ENCODE assay signal across 12 mouse cellular contexts in the genomic region with DNA sequence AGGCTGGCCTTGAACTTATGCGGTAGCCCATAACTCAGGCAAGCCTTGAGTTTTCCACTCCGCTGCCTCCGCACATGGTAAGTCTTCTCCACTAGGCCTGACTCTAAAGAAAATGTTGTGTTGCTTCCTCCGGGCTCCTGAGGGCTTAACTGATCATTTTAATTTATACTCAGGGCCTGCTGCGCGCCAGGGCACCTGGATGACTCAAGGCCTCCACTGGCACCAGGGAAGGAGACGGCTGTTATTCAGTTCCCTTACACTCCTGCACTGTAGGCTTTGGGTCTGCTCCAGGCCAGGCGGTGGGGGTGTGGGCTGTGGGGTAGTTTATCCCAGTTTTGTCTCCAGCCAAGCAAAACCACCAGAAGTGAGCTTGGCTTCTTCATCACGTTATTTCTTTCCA. TPM values are rescaled to one million over a fixed set of nuclear protein-coding genes. Genes with fewer than 3 reads are reported as not detected.
DNase-seq lines count a peak whose midpoint lies in the region; ATAC-seq lines count a peak whose summit lies in the region.
"Had no signal": no experiment of that assay in that cellular context is flagged by ENCODE, and none has a peak within 500 bp of the region (broad histone marks: within the 10 kb centered on the region; RNA-seq: fewer than 3 reads in every experiment).

No protein-coding gene starts in this region.

- H3K4me2 ChIP-seq in kidney, embryonic 15.5 days: no peak overlapping the region
- H3K4me2 ChIP-seq: embryonic facial prominence, embryonic 12.5 days had no signal

- H3K36me3 ChIP-seq in kidney, embryonic 15.5 days: no peaks in the 10 kb centered on the region
- H3K36me3 ChIP-seq: embryonic facial prominence, embryonic 12.5 days had no signal

- no peak for ATAC-seq in kidney, embryonic 15.5 days (replicated peaks; ENCODE audit: low FRiP score)
- no peak for ATAC-seq in megakaryocyte-erythroid progenitor cell, adult 5-6 weeks (replicated peaks; ENCODE audit: low FRiP score, low TSS enrichment, poor library complexity, severe bottlenecking)
- no peak for ATAC-seq in granulocyte monocyte progenitor cell, adult 5-6 weeks (replicated peaks; ENCODE audit: poor library complexity, severe bottlenecking)
- ATAC-seq: forebrain, postnatal 0 days had no signal

- H3K9ac ChIP-seq in kidney, embryonic 15.5 days: no peak overlapping the region
- H3K9ac ChIP-seq: embryonic facial prominence, embryonic 12.5 days; forebrain, postnatal 0 days had no signal

- peak overlapping the region; percentile 43; the same call in 1 of the 2 replicates for H3K27ac ChIP-seq in kidney, embryonic 15.5 days
- H3K27ac ChIP-seq: embryonic facial prominence, embryonic 12.5 days had no signal

- WGBS in kidney, embryonic 15.5 days: 65% methylated on average over 9 of the region's 9 CpGs

- no peaks in the 10 kb centered on the region for H3K27me3 ChIP-seq in kidney, embryonic 15.5 days
- H3K27me3 ChIP-seq: embryonic facial prominence, embryonic 12.5 days had no signal

- no peaks in the 10 kb centered on the region for H3K9me3 ChIP-seq in kidney, embryonic 15.5 days (replicated peaks)
- H3K9me3 ChIP-seq: embryonic facial prominence, embryonic 12.5 days had no signal

- H3K4me3 ChIP-seq in kidney, embryonic 15.5 days (replicated peaks): no peak overlapping the region
- H3K4me3 ChIP-seq: embryonic facial prominence, embryonic 12.5 days had no signal

- peak; percentile 50 for DNase-seq in ovary, adult 18-20 months (ENCODE audit: low spot score)
- DNase-seq in ovary, postnatal 14 days (ENCODE audit: low spot score): no peak
- peak; percentile 58 for DNase-seq in adrenal gland, postnatal 14 days
- no peak for DNase-seq in urinary bladder, adult 2 months (ENCODE audit: low spot score)
- DNase-seq: cerebellum, adult 9-11 months; forebrain, postnatal 0 days; gastrocnemius, postnatal 10 days; lung, adult 2 months had no signal

- H3K4me1 ChIP-seq in kidney, embryonic 15.5 days: peaks cover 5% of the 10 kb centered on the region

RNA-seq across cellular contexts. Expression of a gene that starts 15.4 kb away (rescaled TPM):
- 47.1 and 52.0 TPM in 2 replicates for total RNA-seq in adrenal gland, postnatal 14 days (2021)
- polyA plus RNA-seq in kidney, embryonic 15.5 days (2015; fragmentation: Nextera tagmentation; extraction: Ambion mirVana): 107 and 118 TPM in 2 replicates
- total RNA-seq in megakaryocyte-erythroid progenitor cell, adult 5-6 weeks (2014; fragmentation: Nextera tagmentation): 26.9 and 27.6 TPM in 2 replicates
- 11.5 and 13.8 TPM in 2 replicates for total RNA-seq in megakaryocyte-erythroid progenitor cell, adult 5-6 weeks (2017)
- polyA plus RNA-seq in urinary bladder, adult 2 months (2012; rRNA removed): 33.4 and 45.1 TPM in 2 replicates
- total RNA-seq in granulocyte monocyte progenitor cell, adult 5-6 weeks (2014; fragmentation: Nextera tagmentation): 22.4 and 33.5 TPM in 2 replicates
- total RNA-seq in granulocyte monocyte progenitor cell, adult 5-6 weeks (2017): 14.7 and 17.5 TPM in 2 replicates

RNA-seq across cellular contexts. Expression of a gene that starts 22.5 kb away (rescaled TPM):
- 1.9 and 2.7 TPM in 2 replicates for total RNA-seq in adrenal gland, postnatal 14 days (2021)
- 3.4 and 3.8 TPM in 2 replicates for polyA plus RNA-seq in kidney, embryonic 15.5 days (2015; fragmentation: Nextera tagmentation; extraction: Ambion mirVana)
- total RNA-seq in megakaryocyte-erythroid progenitor cell, adult 5-6 weeks (2014; fragmentation: Nextera tagmentation): not detected in 2 replicates
- total RNA-seq in megakaryocyte-erythroid progenitor cell, adult 5-6 weeks (2017): not detected in 2 replicates
- 15.1 and 20.6 TPM in 2 replicates for polyA plus RNA-seq in urinary bladder, adult 2 months (2012; rRNA removed)
- total RNA-seq in granulocyte monocyte progenitor cell, adult 5-6 weeks (2014; fragmentation: Nextera tagmentation): 0.81 TPM in 1 of 2 replicates, not detected in the other
- 0.15 TPM in 1 of 2 replicates, not detected in the other for total RNA-seq in granulocyte monocyte progenitor cell, adult 5-6 weeks (2017)

RNA-seq across cellular contexts. Expression of a gene that starts 22.6 kb away (rescaled TPM):
- 16.2 and 18.8 TPM in 2 replicates for total RNA-seq in adrenal gland, postnatal 14 days (2021)
- polyA plus RNA-seq in kidney, embryonic 15.5 days (2015; fragmentation: Nextera tagmentation; extraction: Ambion mirVana): 27.8 and 32.1 TPM in 2 replicates
- not detected in 2 replicates for total RNA-seq in megakaryocyte-erythroid progenitor cell, adult 5-6 weeks (2014; fragmentation: Nextera tagmentation)
- total RNA-seq in megakaryocyte-erythroid progenitor cell, adult 5-6 weeks (2017): 0.89 and 1.1 TPM in 2 replicates
- 4.2 and 4.9 TPM in 2 replicates for polyA plus RNA-seq in urinary bladder, adult 2 months (2012; rRNA removed)
- 1.4 TPM in 1 of 2 replicates, not detected in the other for total RNA-seq in granulocyte monocyte progenitor cell, adult 5-6 weeks (2014; fragmentation: Nextera tagmentation)
- 1.5 and 2.6 TPM in 2 replicates for total RNA-seq in granulocyte monocyte progenitor cell, adult 5-6 weeks (2017)

RNA-seq across cellular contexts. Expression of a gene that starts 37.6 kb away (rescaled TPM):
- 39.0 and 39.9 TPM in 2 replicates for total RNA-seq in adrenal gland, postnatal 14 days (2021)
- 43.1 and 44.0 TPM in 2 replicates for polyA plus RNA-seq in kidney, embryonic 15.5 days (2015; fragmentation: Nextera tagmentation; extraction: Ambion mirVana)
- total RNA-seq in megakaryocyte-erythroid progenitor cell, adult 5-6 weeks (2014; fragmentation: Nextera tagmentation): 37.0 TPM in 2 replicates
- total RNA-seq in megakaryocyte-erythroid progenitor cell, adult 5-6 weeks (2017): 9.5 and 17.6 TPM in 2 replicates
- 35.3 and 43.4 TPM in 2 replicates for polyA plus RNA-seq in urinary bladder, adult 2 months (2012; rRNA removed)
- total RNA-seq in granulocyte monocyte progenitor cell, adult 5-6 weeks (2014; fragmentation: Nextera tagmentation): 17.9 and 19.2 TPM in 2 replicates
- 12.8 and 14.1 TPM in 2 replicates for total RNA-seq in granulocyte monocyte progenitor cell, adult 5-6 weeks (2017)

RNA-seq across cellular contexts. Expression of a gene that starts 53.8 kb away (rescaled TPM):
- 64.2 and 74.7 TPM in 2 replicates for total RNA-seq in adrenal gland, postnatal 14 days (2021)
- polyA plus RNA-seq in kidney, embryonic 15.5 days (2015; fragmentation: Nextera tagmentation; extraction: Ambion mirVana): 163 and 169 TPM in 2 replicates
- 285 and 292 TPM in 2 replicates for total RNA-seq in megakaryocyte-erythroid progenitor cell, adult 5-6 weeks (2014; fragmentation: Nextera tagmentation)
- total RNA-seq in megakaryocyte-erythroid progenitor cell, adult 5-6 weeks (2017): 141 and 176 TPM in 2 replicates
- polyA plus RNA-seq in urinary bladder, adult 2 months (2012; rRNA removed): 48.8 and 55.7 TPM in 2 replicates
- 194 and 203 TPM in 2 replicates for total RNA-seq in granulocyte monocyte progenitor cell, adult 5-6 weeks (2014; fragmentation: Nextera tagmentation)
- 141 and 169 TPM in 2 replicates for total RNA-seq in granulocyte monocyte progenitor cell, adult 5-6 weeks (2017)

Comparison
In these comparisons a context has a peak if more than half of its experiments do, and no peak if none do; other contexts are left out.
1. DNase-seq: peak in ovary, adult 18-20 months (single experiment) and adrenal gland, postnatal 14 days (single experiment); none in ovary, postnatal 14 days (single experiment) and urinary bladder, adult 2 months (single experiment).